Mouse (Mus musculus): ENCODE results near the gene Atg3. TPM values are rescaled to one million over a fixed set of nuclear protein-coding genes. Genes with fewer than 3 reads are reported as not detected.
A peak's percentile ranks its signal among the peaks of the same experiment; 100 is the strongest.

Gene Atg3
- polyA plus RNA-seq, 1 experiment from 2014 or later, result 46.3 TPM

DNA sequence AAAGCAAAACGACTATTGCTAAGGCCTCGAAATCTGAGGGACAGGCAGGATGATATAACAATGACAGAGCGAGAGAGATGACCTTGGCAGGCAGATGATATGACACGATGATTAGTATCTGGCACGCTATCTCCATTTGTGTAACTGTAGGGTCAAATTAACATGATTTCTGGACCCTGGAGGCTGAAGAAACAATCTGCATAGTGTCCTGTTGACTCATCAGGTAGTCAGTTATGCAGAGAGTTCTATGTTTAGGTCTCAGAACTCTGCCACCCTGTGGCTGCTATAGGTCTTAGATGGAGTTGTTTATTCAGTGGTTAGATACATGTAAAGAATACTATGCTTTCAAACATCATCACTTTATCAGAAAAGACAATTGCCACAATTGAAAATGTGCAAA, 16.9 kb upstream of the Atg3 start:
- no peaks in the 10 kb centered on the region for H3K27me3 ChIP-seq (ENCODE audit: control insufficient read depth, insufficient read depth, low read length)
- H3K4me3 ChIP-seq (ENCODE audit: low read depth, low read length), result no peak overlapping the region
- DNase-seq (ENCODE audit: low spot score) (no peak), ATAC-seq (ENCODE audit: low FRiP score) (no peak)
- H3K27ac ChIP-seq (ENCODE audit: low read depth, low read length), result no peak overlapping the region
- H3K4me1 ChIP-seq (replicated peaks; ENCODE audit: control insufficient read depth, insufficient read depth, low read length), result no peaks in the 10 kb centered on the region
- no peak overlapping the region for H3K9ac ChIP-seq (ENCODE audit: low read depth, low read length)
- no peak overlapping the region for H3K4me2 ChIP-seq (replicated peaks; ENCODE audit: low read depth, low read length)
- WGBS, result 95% methylated on average over 5 of the region's 5 CpGs
- H3K9me3 ChIP-seq (ENCODE audit: control insufficient read depth, low read length), result no peaks in the 10 kb centered on the region
- peaks cover 9% of the 10 kb centered on the region; the same call in 1 of the 2 replicates for H3K36me3 ChIP-seq (ENCODE audit: control insufficient read depth, insufficient read depth, low read length)

DNA sequence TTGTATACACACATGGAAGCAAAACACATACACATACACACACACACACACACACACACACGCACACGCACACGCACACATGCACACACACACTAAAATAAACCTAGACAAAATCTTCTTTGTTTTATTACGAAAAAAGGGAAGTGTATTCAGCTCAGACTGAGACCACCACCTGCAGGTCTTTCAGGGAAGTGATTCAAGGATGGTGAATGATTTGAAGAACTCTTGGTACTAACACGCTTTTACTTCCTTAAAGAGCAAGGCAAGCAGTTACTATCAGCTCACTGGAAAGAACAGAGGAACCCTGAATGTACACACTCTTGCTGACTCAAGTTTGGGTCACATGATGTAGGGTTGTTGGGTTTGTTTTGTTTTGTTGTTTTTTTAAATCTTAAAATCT, 16.0 kb upstream of the Atg3 start:
- Histone ChIP-seq H3K9ac (ENCODE audit: low read depth, low read length) (no peak overlapping the region), H3K36me3 (ENCODE audit: control insufficient read depth, insufficient read depth, low read length) (peaks cover 9% of the 10 kb centered on the region; the same call in 1 of the 2 replicates), H3K4me2 (replicated peaks; ENCODE audit: low read depth, low read length) (no peak overlapping the region), H3K4me3 (ENCODE audit: low read depth, low read length) (no peak overlapping the region), H3K9me3 (ENCODE audit: control insufficient read depth, low read length) (no peaks in the 10 kb centered on the region), H3K4me1 (replicated peaks; ENCODE audit: control insufficient read depth, insufficient read depth, low read length) (no peaks in the 10 kb centered on the region), H3K27me3 (ENCODE audit: control insufficient read depth, insufficient read depth, low read length) (no peaks in the 10 kb centered on the region), H3K27ac (ENCODE audit: low read depth, low read length) (no peak overlapping the region)
- no peak for DNase-seq (ENCODE audit: low spot score)
- 96% methylated on average over 5 of the region's 5 CpGs for WGBS
- ATAC-seq (ENCODE audit: low FRiP score), result no peak

DNA sequence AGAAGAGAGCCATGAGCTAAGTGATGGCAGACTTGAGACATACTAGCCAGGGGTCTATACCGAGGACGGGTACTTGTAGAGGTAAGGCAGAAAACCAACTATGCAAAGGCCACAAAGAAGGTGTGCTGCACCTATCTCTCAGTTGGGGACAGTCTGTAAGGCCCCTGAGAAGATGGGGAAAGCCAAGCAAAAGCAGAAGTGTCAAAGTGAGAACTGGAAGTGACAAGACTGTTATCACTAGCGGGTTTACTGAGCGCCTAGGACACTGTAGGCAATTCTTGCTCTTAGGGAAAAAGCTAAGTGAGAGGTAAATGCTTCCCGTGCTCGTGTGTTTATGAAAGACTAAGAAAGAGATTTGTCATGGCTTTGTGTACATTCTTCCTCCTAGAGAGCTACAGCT, 13.5 kb upstream of the Atg3 start:
- Histone ChIP-seq H3K36me3 (ENCODE audit: control insufficient read depth, insufficient read depth, low read length) (peaks cover 9% of the 10 kb centered on the region; the same call in 1 of the 2 replicates), H3K4me1 (replicated peaks; ENCODE audit: control insufficient read depth, insufficient read depth, low read length) (no peaks in the 10 kb centered on the region), H3K4me3 (ENCODE audit: low read depth, low read length) (no peak overlapping the region), H3K9me3 (ENCODE audit: control insufficient read depth, low read length) (no peaks in the 10 kb centered on the region), H3K27me3 (ENCODE audit: control insufficient read depth, insufficient read depth, low read length) (no peaks in the 10 kb centered on the region), H3K27ac (ENCODE audit: low read depth, low read length) (no peak overlapping the region), H3K9ac (ENCODE audit: low read depth, low read length) (no peak overlapping the region), H3K4me2 (replicated peaks; ENCODE audit: low read depth, low read length) (no peak overlapping the region)
- ATAC-seq (ENCODE audit: low FRiP score) (no peak), DNase-seq (ENCODE audit: low spot score) (no peak)
- WGBS, result 99% methylated on average over 6 of the region's 6 CpGs

DNA sequence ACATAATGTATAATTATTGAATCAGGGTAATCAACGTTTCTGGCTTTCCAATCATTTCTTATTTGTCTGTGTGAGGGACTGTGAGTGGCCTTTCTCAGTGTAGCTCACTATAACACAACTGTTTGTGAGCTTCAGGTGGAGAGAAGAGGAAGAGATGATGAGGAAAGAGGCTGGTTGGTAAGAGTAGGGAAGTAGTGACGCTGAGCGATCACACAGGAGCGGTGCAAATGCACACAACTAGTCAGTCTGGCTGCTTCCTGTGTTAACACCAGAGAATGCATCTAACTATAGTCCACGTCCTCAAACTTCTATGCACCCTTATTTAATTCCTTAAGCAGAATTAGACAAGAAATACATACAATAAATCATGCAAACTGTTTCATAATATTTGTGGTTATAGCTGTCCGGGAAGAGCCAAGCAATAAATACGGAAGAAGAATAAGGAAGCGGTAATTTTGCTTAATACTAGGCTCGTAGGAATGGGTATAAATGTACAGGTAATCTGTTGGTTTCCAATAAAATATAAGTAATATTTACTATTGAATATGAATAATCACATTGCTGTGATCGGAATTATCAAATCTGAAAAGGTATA, 10.0 kb upstream of the Atg3 start:
- Histone ChIP-seq H3K9me3 (ENCODE audit: control insufficient read depth, low read length) (no peaks in the 10 kb centered on the region), H3K9ac (ENCODE audit: low read depth, low read length) (no peak overlapping the region), H3K4me3 (ENCODE audit: low read depth, low read length) (no peak overlapping the region), H3K27me3 (ENCODE audit: control insufficient read depth, insufficient read depth, low read length) (no peaks in the 10 kb centered on the region), H3K4me2 (replicated peaks; ENCODE audit: low read depth, low read length) (no peak overlapping the region), H3K36me3 (ENCODE audit: control insufficient read depth, insufficient read depth, low read length) (0 out of 2 replicates have a peak, but pooled peaks cover 4% of the 10 kb centered on the region), H3K4me1 (replicated peaks; ENCODE audit: control insufficient read depth, insufficient read depth, low read length) (no peaks in the 10 kb centered on the region), H3K27ac (ENCODE audit: low read depth, low read length) (no peak overlapping the region)
- WGBS, result 94% methylated on average over 10 of the region's 10 CpGs
- no peak for ATAC-seq (ENCODE audit: low FRiP score)
- no peak for DNase-seq (ENCODE audit: low spot score)

DNA sequence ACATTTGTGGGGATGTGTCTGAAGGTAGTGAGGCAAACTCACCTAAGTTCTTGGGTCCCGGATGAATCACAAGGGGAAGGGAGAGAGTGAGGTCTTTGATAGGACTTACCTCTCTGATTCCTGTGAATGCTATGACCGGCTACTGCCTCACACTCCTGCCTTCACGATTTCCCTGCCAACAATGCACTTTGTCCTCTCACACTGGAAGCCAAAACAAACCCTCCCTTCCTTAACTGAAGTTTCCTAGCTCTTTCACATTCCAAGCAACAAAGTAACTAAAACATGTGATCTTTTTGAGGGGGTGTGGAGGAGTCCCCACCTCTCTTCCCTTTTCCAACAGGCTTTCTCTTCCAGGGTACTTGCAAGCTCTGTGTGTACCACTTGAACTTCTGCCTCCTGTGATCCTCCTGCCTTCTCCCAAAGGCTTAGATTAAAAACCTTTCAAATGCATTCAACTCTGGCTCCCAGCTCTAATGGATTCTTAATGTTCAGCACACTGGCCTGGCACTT, 3.8 kb upstream of the Atg3 start:
- H3K4me3 ChIP-seq (ENCODE audit: low read depth, low read length), result no peak overlapping the region
- ATAC-seq (ENCODE audit: low FRiP score) (no peak), DNase-seq (ENCODE audit: low spot score) (no peak)
- H3K36me3 ChIP-seq (ENCODE audit: control insufficient read depth, insufficient read depth, low read length), result no peaks in the 10 kb centered on the region
- no peak overlapping the region for H3K9ac ChIP-seq (ENCODE audit: low read depth, low read length)
- 85% methylated on average over 3 of the region's 3 CpGs for WGBS
- H3K4me2 ChIP-seq (replicated peaks; ENCODE audit: low read depth, low read length), result no peak overlapping the region
- H3K27ac ChIP-seq (ENCODE audit: low read depth, low read length), result no peak overlapping the region
- H3K9me3 ChIP-seq (ENCODE audit: control insufficient read depth, low read length), result no peaks in the 10 kb centered on the region
- H3K27me3 ChIP-seq (ENCODE audit: control insufficient read depth, insufficient read depth, low read length), result no peaks in the 10 kb centered on the region
- H3K4me1 ChIP-seq (replicated peaks; ENCODE audit: control insufficient read depth, insufficient read depth, low read length), result peaks cover 3% of the 10 kb centered on the region; the same call in 1 of the 2 replicates

DNA sequence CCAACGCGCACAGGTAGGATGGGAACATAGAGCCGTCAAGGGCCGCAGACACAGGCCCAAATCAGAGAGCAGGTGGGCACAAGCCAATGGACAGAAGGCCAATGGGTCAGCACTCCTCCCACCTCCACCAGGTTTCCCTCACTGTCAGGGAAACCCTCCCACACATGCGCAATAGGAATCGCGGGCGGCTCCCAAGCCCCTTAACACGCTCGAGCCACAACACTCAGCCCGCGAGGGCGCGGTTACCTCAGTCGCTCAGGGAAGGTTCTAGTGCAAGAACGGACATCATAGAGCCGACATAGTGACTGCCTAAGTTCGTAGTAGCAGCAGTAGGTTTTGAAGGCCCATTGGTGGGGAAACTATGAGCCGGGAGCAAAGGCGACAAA, 456 bp upstream of the Atg3 start:
- H3K27ac ChIP-seq (ENCODE audit: low read depth, low read length), result peak overlapping the region; percentile 76
- peaks cover 3% of the 10 kb centered on the region; the same call in 1 of the 2 replicates for H3K4me1 ChIP-seq (replicated peaks; ENCODE audit: control insufficient read depth, insufficient read depth, low read length)
- ATAC-seq (ENCODE audit: low FRiP score), result peak; percentile 80
- no peaks in the 10 kb centered on the region for H3K27me3 ChIP-seq (ENCODE audit: control insufficient read depth, insufficient read depth, low read length)
- peak overlapping the region; percentile 76 for H3K9ac ChIP-seq (ENCODE audit: low read depth, low read length)
- peak; percentile 80 for DNase-seq (ENCODE audit: low spot score)
- no peaks in the 10 kb centered on the region for H3K36me3 ChIP-seq (ENCODE audit: control insufficient read depth, insufficient read depth, low read length)
- H3K9me3 ChIP-seq (ENCODE audit: control insufficient read depth, low read length), result no peaks in the 10 kb centered on the region
- peak overlapping the region; percentile 82 for H3K4me3 ChIP-seq (ENCODE audit: low read depth, low read length)
- H3K4me2 ChIP-seq (replicated peaks; ENCODE audit: low read depth, low read length), result peak overlapping the region; percentile 80
- under 1% methylated on average over 20 of the region's 20 CpGs for WGBS

DNA sequence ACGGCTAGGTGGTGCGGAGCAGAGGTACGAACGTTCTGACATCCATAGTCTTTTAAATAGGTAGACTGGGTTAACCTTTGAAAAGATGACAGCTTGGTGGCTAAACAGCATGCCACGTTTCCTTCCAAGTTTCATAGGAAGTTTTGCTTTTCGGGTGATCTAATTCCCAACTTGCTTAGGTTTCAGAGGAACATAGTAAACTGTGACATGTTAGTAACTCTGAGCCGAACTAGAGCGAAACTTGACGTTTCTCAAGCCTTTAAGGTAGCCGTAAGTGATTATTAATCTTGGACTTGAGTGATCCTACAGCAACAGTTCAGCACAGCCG, 768 bp downstream of the Atg3 start:
- Histone ChIP-seq H3K36me3 (ENCODE audit: control insufficient read depth, insufficient read depth, low read length) (no peaks in the 10 kb centered on the region), H3K4me3 (ENCODE audit: low read depth, low read length) (peak overlapping the region; percentile 82), H3K4me1 (replicated peaks; ENCODE audit: control insufficient read depth, insufficient read depth, low read length) (peaks cover 3% of the 10 kb centered on the region; the same call in 1 of the 2 replicates), H3K27ac (ENCODE audit: low read depth, low read length) (peak overlapping the region; percentile 84), H3K27me3 (ENCODE audit: control insufficient read depth, insufficient read depth, low read length) (no peaks in the 10 kb centered on the region), H3K4me2 (replicated peaks; ENCODE audit: low read depth, low read length) (peak overlapping the region; percentile 49), H3K9me3 (ENCODE audit: control insufficient read depth, low read length) (no peaks in the 10 kb centered on the region), H3K9ac (ENCODE audit: low read depth, low read length) (peak overlapping the region; percentile 82)
- ATAC-seq (ENCODE audit: low FRiP score) (no peak), DNase-seq (ENCODE audit: low spot score) (no peak)
- 10% methylated on average over 11 of the region's 11 CpGs for whole genome bisulfite sequencing

DNA sequence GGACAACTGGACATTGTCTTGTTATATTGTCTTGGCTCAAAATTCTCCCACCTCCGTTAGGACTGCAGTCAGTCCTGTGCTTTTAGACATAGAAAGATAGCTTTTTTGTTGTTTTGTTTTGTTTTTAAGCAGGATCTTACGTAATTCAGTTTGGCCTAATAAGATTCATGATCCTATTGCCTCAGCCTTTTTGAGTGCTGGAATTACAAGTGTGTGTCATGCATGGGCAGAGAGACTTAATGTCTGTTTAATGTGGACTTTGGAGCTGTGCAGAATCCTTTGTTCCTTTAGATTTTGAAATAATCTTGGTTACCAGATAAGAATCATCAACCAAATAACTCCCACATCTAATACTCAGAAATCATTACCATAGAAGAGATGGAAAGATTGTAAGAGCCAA, 20.0 kb downstream of the Atg3 start:
- DNase-seq (ENCODE audit: low spot score) (no peak), ATAC-seq (ENCODE audit: low FRiP score) (no peak)
- Histone ChIP-seq H3K36me3 (ENCODE audit: control insufficient read depth, insufficient read depth, low read length) (0 out of 2 replicates have a peak, but pooled peaks cover 2% of the 10 kb centered on the region), H3K27me3 (ENCODE audit: control insufficient read depth, insufficient read depth, low read length) (no peaks in the 10 kb centered on the region), H3K9ac (ENCODE audit: low read depth, low read length) (no peak overlapping the region), H3K4me1 (replicated peaks; ENCODE audit: control insufficient read depth, insufficient read depth, low read length) (no peaks in the 10 kb centered on the region), H3K4me2 (replicated peaks; ENCODE audit: low read depth, low read length) (no peak overlapping the region), H3K4me3 (ENCODE audit: low read depth, low read length) (no peak overlapping the region), H3K9me3 (ENCODE audit: control insufficient read depth, low read length) (no peaks in the 10 kb centered on the region), H3K27ac (ENCODE audit: low read depth, low read length) (no peak overlapping the region)
- WGBS, result 98% methylated on average over 2 of the region's 2 CpGs

DNA sequence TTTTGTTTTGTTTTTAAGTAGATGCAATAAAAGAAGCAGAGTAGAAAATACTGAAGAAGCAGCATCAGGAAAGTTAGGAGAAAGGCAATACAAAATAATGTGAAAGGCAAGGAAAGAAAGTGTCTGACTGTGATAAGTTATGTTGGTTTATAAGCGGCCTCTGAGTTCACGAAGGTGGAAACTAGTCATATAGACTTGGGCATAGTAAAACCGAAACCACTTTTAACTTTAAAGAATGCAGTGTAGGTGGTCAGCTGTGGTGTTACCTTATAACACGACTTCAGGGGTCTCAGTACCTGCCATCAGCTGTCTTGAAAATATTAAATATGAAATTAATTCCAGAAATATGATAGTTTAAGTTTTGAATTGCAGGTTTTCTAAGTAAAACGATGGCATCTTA, 23.2 kb downstream of the Atg3 start:
- WGBS, result 92% methylated on average over 5 of the region's 5 CpGs
- no peak for DNase-seq (ENCODE audit: low spot score)

More for the DNA sequence above, 23.2 kb downstream of the Atg3 start:
- Histone ChIP-seq H3K36me3 (ENCODE audit: control insufficient read depth, insufficient read depth, low read length) (0 out of 2 replicates have a peak, but pooled peaks cover 3% of the 10 kb centered on the region), H3K4me1 (replicated peaks; ENCODE audit: control insufficient read depth, insufficient read depth, low read length) (no peaks in the 10 kb centered on the region), H3K4me2 (replicated peaks; ENCODE audit: low read depth, low read length) (no peak overlapping the region), H3K9me3 (ENCODE audit: control insufficient read depth, low read length) (no peaks in the 10 kb centered on the region), H3K9ac (ENCODE audit: low read depth, low read length) (no peak overlapping the region), H3K27ac (ENCODE audit: low read depth, low read length) (no peak overlapping the region), H3K27me3 (ENCODE audit: control insufficient read depth, insufficient read depth, low read length) (no peaks in the 10 kb centered on the region), H3K4me3 (ENCODE audit: low read depth, low read length) (no peak overlapping the region)
- ATAC-seq (ENCODE audit: low FRiP score), result no peak

Measured in hindbrain, embryonic 11.5 days (tissue).